Mouse (Mus musculus): ENCODE data around the gene Zfp606. TPM values are rescaled to one million over a fixed set of nuclear protein-coding genes. Genes with fewer than 3 reads are reported as not detected.

Gene Zfp606
- 10.3 TPM for polyA plus RNA-seq (2021)

DNA sequence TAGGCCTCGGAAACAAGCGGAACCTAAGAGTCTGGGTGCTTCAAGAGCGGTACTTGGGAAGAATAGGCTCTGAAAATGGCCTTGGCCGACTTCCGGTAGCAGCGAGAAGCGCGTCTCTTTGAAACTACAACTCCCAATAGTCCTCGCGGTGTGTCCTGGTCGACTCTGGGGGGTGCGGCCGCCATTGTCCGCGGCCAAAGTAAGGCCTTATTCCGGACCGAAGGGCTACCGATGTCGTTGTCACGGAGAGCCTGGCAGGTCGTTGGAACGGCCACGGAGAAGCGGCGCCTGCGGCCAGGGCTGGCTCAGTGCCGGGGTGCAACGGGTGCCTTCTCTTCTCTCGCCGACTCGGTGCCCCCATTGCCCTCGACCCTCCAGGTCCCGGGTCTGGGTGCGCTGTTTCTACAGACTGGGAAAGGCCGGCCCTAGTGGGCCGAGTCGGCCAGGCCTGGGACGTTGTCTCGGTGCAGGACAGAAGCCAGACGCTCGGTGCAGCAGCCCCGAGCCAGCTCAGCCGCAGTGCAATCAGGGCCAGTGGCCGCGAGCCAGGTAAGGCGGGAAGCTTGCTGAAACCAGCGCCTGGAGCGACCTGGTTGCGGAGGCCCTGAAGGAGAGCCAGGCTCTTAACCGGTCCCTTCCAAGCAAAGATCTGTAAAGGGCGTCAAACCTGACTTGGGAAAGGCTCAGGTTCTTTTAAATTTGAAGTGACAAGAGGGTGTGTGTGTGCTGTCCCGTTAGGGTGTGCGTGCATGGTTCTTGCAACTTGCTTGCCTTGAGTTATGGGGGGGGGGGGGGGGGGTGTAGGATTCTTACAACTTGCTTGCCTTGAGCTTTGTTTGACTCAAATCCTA lies at the start of gene Zfp606:
Gene Zfp606 (plus strand): TSS at position 136 of the 851 bp plus-strand sequence.
- peak; percentile 42 for DNase-seq (ENCODE audit: low read depth, low spot score)

GRCm38 (mm10) chr7:12479009-12479346 lies 885 bp downstream of the Zfp606 start:
- CTCF ChIA-PET: no interaction called here
- ATAC-seq: no peak

More for the DNA sequence above, at the start of gene Zfp606:
- TF ChIP-seq CTCF (IDR thresholded peaks at IDR 0.05): no peak
- ATAC-seq: peak; percentile 100
- in situ Hi-C loops (cut with MboI; ENCODE audit: low pct_unique_long_range_greater_than_20kb): loop anchor here (25.0 kb wide), 1 partner anchor 359 kb away; the partner anchor contains the start of gene Zfp110
- CTCF ChIA-PET: no interaction called here
- POLR2A ChIA-PET: no interaction called here
- H3K27me3 ChIP-seq: no peaks in the 10 kb centered on the region

GRCm38 (mm10) chr7:12479525-12479924 lies 1.4 kb downstream of the Zfp606 start:
- no peak for ATAC-seq
- ChIA-PET CTCF (no interaction called here), POLR2A (no interaction called here)
- no peaks in the 10 kb centered on the region for H3K27me3 ChIP-seq
- in situ Hi-C loops (cut with MboI; ENCODE audit: low pct_unique_long_range_greater_than_20kb): loop anchor here (25.0 kb wide), 1 partner anchor 358 kb away; the partner anchor contains the start of gene Zfp110
- DNase-seq (ENCODE audit: low read depth, low spot score): no peak
- no peak for TF ChIP-seq CTCF (IDR thresholded peaks at IDR 0.05)

More at GRCm38 (mm10) chr7:12479009-12479346, 885 bp downstream of the Zfp606 start:
- POLR2A ChIA-PET: no interaction called here
- no peak for TF ChIP-seq CTCF (IDR thresholded peaks at IDR 0.05)
- no peak for DNase-seq (ENCODE audit: low read depth, low spot score)
- no peaks in the 10 kb centered on the region for H3K27me3 ChIP-seq
- in situ Hi-C loops (cut with MboI; ENCODE audit: low pct_unique_long_range_greater_than_20kb): loop anchor here (25.0 kb wide), 1 partner anchor 358 kb away; the partner anchor contains the start of gene Zfp110

GRCm38 (mm10) chr7:12483771-12484170 lies 5.7 kb downstream of the Zfp606 start:
- H3K27me3 ChIP-seq: no peaks in the 10 kb centered on the region
- CTCF ChIA-PET: no interaction called here
- ATAC-seq: no peak
- POLR2A ChIA-PET: no interaction called here
- no peak for TF ChIP-seq CTCF (IDR thresholded peaks at IDR 0.05)
- in situ Hi-C loops (cut with MboI; ENCODE audit: low pct_unique_long_range_greater_than_20kb): loop anchor here (25.0 kb wide), 1 partner anchor 354 kb away; the partner anchor contains the start of gene Zfp110
- DNase-seq (ENCODE audit: low read depth, low spot score): no peak

DNA sequence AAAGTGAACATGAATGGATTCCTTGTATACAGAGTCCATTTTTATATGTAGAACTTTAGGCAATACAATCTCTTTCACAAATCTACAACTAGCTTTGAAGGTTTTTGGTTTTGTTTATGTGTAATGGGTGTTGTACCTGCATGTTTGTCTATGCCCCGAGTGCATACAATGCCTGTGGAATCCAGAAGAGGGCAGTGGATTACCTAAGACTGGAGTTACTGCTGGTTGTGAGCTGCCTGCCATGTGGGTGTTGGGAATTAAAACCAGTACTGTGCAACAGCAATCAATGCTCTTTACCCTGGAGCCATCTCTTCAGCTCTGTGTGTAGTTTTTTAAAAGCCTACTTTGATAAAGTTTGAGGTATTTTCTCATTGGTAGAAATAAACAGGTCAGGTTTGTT lies 7.9 kb downstream of the Zfp606 start:
- ChIA-PET POLR2A (no interaction called here), CTCF (no interaction called here)
- ATAC-seq (no peak), DNase-seq (ENCODE audit: low read depth, low spot score) (no peak)
- in situ Hi-C loops (cut with MboI; ENCODE audit: low pct_unique_long_range_greater_than_20kb): loop anchor here (25.0 kb wide), 1 partner anchor 351 kb away; the partner anchor contains the start of gene Zfp110
- no peak for TF ChIP-seq CTCF (IDR thresholded peaks at IDR 0.05)
- no peaks in the 10 kb centered on the region for H3K27me3 ChIP-seq

DNA sequence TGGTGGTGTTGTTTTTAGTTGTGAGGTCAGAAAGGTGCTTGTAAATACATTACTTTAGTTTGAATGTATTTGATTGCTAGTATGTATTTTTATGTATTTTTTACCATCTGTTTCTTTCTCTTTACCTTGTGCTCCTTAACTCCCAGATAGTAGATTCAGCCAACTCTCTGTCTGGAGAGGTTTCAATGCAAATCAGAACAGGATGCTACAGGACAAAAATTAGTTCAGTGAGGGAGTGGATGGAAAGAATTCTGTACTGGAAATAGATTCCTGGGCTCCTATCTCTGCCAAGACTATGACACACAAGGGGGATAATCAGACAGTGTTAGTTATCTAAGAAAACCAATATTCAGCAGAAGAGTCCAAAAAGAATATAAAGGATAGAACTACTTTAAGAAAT lies 8.6 kb downstream of the Zfp606 start:
- TF ChIP-seq CTCF (IDR thresholded peaks at IDR 0.05): no peak
- POLR2A ChIA-PET: no interaction called here
- CTCF ChIA-PET: no interaction called here
- in situ Hi-C loops (cut with MboI; ENCODE audit: low pct_unique_long_range_greater_than_20kb): loop anchor here (25.0 kb wide), 1 partner anchor 351 kb away; the partner anchor contains the start of gene Zfp110
- ATAC-seq (no peak), DNase-seq (ENCODE audit: low read depth, low spot score) (no peak)
- no peaks in the 10 kb centered on the region for H3K27me3 ChIP-seq

- CTCF ChIA-PET: interaction anchor here (0.9 kb wide), 1 partner anchor 354 kb away, joined by 3 read pairs; no protein-coding TSS in a partner anchor
- no peak for DNase-seq (ENCODE audit: low read depth, low spot score)
- POLR2A ChIA-PET: no interaction called here
Observed at GRCm38 (mm10) chr7:12510913-12511312, 32.8 kb downstream of the Zfp606 start.

GRCm38 (mm10) chr7:12512217-12512616 lies 34.1 kb downstream of the Zfp606 start, which contains the start of gene 2900092C05Rik:
TSS of gene 2900092C05Rik (plus strand) at chr7:12512517.
- DNase-seq (ENCODE audit: low read depth, low spot score): no peak
- no peak for TF ChIP-seq CTCF (IDR thresholded peaks at IDR 0.05)
- ATAC-seq: no peak
- in situ Hi-C loops (cut with MboI; ENCODE audit: low pct_unique_long_range_greater_than_20kb): no loop called here
- H3K27me3 ChIP-seq: no peaks in the 10 kb centered on the region
- POLR2A ChIA-PET: no interaction called here
- CTCF ChIA-PET: no interaction called here

More at GRCm38 (mm10) chr7:12510913-12511312, 32.8 kb downstream of the Zfp606 start:
- peak; percentile 65 for ATAC-seq
- TF ChIP-seq CTCF (IDR thresholded peaks at IDR 0.05): no peak
- in situ Hi-C loops (cut with MboI; ENCODE audit: low pct_unique_long_range_greater_than_20kb): no loop called here
- no peaks in the 10 kb centered on the region for H3K27me3 ChIP-seq

Other genes with a start within 250 kb of the Zfp606 start
- under 0.01 TPM for gene Vmn1r81, start 210.0 kb upstream of the Zfp606 start, polyA plus RNA-seq (2021)
- not detected for gene Vmn1r82, start 177.9 kb upstream of the Zfp606 start, polyA plus RNA-seq (2021)
- gene Vmn1r83, start 148.8 kb upstream of the Zfp606 start, polyA plus RNA-seq (2021): not detected
- not detected for gene Vmn1r84, start 109.0 kb upstream of the Zfp606 start, polyA plus RNA-seq (2021)
- 2.6 TPM for gene Zfp551, start 55.5 kb upstream of the Zfp606 start, polyA plus RNA-seq (2021)
- gene 2900092C05Rik, start 34.2 kb downstream of the Zfp606 start, polyA plus RNA-seq (2021): 0.06 TPM
- gene Vmn2r53, start 130.5 kb downstream of the Zfp606 start, polyA plus RNA-seq (2021): under 0.01 TPM
- not detected for gene Vmn2r54, start 162.0 kb downstream of the Zfp606 start, polyA plus RNA-seq (2021)
- gene Vmn2r55, start 206.7 kb downstream of the Zfp606 start, polyA plus RNA-seq (2021): not detected